Mouse (Mus musculus) left cerebral cortex, adult 8-10 months (tissue): ENCODE results near the gene Krt80. TPM values are rescaled to one million over a fixed set of nuclear protein-coding genes. Genes with fewer than 3 reads are reported as not detected.

Experiments used
- DNase-seq, 2 experiments: peaks; one replicate each; pipeline ENCODE4 v3.0.0; 2022; ENCODE audit warnings: low spot score in 2 of 2
- total RNA-seq, 4 experiments: library from RNA; stranded (reverse); gene quantifications; 2 replicates each; pipeline ENCODE4 v1.2.4; 2022

Krt80 gene
- total RNA-seq, 4 experiments from 2014 or later, result 3.4 to 5.1 (median 4.2) TPM

- DNase-seq, result no peak
Measured at GRCm38 (mm10) chr15:101317814-101318500, 52.0 kb downstream of the Krt80 start.

DNA sequence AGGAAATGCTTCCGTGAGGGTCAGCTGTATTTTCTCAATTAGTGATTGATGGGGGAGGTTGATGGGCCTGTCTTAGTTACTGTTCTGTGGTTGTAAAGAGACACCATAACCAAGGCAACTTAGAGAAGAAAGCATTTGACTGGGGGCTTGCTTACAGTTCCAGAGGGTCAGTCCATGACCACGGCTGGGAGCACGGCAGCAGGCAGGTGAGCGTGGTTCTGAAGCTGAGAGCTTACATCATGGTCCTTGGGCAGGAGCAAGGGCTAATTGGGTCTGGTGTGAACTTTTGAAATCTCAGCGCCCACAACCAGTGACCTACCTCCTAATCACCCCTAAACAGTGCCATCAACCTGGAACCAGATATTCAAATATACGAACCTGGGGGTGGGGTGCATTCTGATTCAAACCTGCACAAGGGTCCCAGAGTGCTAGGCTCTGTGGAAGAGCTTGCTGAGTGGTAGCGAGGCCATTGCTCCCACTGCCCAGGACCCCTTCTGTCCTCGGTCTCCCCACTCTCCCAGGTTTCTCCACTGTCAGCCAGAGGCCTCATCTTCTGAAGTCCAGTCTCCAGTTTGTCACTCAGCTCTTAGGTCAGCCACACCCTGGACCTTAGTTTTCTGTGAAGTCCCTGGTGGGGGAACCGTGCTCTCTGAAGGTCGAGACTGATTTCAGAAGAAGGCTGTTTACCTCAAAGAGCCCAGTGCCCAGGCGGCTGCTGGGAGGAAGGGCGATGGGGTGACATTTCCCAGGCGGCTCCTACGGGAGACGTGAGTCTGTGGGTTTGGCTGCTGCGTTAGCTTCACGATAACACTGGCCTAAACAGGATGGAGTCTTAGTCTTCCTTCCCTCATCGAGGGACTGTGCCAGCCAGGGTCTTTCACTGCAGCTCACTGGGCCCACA, 52.8 kb downstream of the Krt80 start:
- no peak for DNase-seq

- no peak for DNase-seq
Measured at GRCm38 (mm10) chr15:101316279-101316912, 53.6 kb downstream of the Krt80 start.

DNA sequence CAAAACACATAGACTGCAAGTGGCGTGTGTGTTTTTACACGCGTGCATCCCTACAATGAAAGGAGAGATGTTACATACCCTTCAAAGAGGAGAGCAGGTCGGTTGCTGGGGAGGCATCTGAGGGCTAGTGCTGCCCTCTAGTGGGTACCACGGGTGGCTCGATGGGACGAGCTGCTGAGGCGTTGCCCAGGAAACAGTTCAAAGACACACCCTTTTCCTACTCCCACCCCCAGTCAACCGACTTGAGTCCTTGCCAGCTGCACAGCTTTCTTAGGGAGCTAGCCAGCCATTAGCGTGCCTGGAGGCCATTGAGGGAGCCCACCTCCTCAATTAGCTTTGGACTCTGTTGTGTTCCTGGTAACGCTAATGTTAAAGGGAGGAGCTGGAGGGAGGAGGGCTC, 54.1 kb downstream of the Krt80 start:
- peak; percentile 80 to 92 for DNase-seq

GRCm38 (mm10) chr15:101315378-101315777, 54.6 kb downstream of the Krt80 start:
- DNase-seq, result no peak

DNA sequence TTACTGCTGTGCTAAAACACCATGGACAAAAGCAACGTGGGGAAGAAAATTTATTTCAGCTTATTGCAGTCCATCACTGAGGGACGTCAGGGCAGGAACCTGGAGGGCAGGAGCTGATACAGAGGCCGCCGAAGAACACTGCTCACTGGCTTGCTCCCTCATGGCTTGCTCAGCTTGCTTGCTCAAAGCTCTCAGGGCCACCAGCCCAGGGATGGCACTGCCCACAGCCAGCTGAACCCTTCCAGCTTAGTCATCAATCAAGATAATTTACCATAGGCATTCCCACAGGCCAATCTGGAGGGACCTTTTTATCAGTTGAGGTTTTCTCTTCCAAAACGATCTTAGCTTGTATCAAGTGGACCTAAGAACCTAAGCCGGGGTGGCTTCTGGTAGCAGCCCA, 58.0 kb downstream of the Krt80 start:
- DNase-seq, result no peak

GRCm38 (mm10) chr15:101311087-101311770, 58.7 kb downstream of the Krt80 start:
- DNase-seq, result peak in 1 of 2 experiments; percentile 38

DNA sequence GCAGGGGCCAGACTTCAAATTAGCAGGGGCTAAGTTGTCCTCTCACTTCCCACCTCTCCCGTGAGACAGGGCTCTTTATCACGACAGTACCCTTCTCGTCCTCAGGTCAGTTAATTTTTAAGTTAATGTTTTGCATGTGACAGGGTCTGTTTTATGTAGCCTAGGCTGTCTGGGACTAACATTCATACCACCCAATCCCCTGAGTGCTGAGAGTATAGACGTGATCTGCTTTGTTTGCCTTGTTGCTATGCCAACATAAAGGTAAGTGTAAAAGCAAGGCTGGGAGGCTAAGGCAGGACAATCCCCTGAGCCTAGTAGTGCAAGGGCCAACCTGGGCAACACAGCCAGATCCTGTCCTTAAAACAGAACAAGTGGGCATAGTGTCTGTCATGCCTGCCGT, 60.5 kb downstream of the Krt80 start:
- DNase-seq, result no peak

GRCm38 (mm10) chr15:101308440-101309348, 61.3 kb downstream of the Krt80 start:
- no peak for DNase-seq

DNA sequence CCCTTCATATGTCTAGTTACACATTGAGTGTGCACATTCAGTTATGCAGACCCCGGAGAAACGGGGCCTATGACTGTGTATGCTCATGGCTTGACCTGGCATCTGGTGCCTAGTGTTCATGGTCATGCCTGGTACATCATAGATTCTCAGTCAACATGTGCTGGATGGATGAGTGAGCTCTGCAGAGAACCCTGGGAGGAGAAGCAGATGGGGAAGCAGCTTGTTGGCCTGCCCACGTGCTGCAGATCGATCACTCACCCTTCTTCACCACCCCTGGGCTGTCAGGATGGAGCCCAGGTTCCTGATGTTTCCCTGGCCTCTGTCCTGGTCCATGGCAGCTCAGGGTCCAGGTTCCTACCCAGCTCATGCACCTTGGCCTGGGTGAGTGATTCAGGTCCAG, 63.5 kb downstream of the Krt80 start:
- DNase-seq, result peak in 1 of 2 experiments; percentile 54

GRCm38 (mm10) chr15:101303830-101304229, 66.1 kb downstream of the Krt80 start:
- DNase-seq, result no peak

- DNase-seq, result no peak
Measured at GRCm38 (mm10) chr15:101302201-101302600, 67.8 kb downstream of the Krt80 start.

DNA sequence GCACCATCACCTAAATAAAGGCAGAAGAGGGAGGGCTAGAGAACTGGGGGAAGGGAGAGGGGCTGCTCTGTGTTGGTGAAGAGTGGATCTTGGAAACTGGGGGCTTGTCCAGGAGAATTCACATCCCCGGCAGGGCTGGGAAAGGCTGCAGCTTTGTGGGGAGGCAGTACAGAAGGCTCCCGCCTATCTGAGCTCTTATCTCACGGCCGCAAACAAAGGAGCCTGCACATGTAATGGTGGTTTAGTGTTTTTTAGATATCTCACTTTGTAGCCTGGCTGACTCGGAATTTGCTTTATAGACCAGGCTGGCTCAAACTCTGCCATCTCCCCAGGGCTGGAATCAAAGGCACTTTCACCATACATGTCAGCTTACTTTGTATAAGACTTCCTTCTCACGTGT, 69.8 kb downstream of the Krt80 start:
- no peak for DNase-seq

GRCm38 (mm10) chr15:101299480-101299960, 70.4 kb downstream of the Krt80 start:
- no peak for DNase-seq

DNA sequence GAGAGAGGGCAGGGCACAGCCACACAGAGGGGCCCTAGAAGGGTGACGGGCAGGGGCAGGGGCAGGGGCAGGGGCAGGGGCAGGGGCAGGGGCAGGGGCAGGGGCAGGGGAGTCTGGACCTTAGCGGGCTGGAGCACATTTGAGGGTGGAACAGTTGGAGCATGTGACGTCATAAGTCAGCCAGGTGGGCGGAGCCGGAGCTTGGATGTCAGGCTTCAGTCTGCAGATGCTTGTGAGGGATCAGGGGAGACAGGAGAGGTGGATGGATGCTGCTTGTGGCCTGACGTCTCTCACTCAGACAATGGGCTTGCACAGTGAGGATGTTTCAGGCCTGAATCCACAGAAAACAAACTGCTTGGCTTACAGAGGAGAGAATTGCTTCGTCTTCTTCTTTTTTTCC, 71.4 kb downstream of the Krt80 start:
- DNase-seq, result no peak

- DNase-seq, result no peak
Measured at GRCm38 (mm10) chr15:101297988-101298387, 72.0 kb downstream of the Krt80 start.
